Mouse (Mus musculus) urinary bladder, adult 18-20 months (tissue): ENCODE data around the gene Btn2a2.
"Not testable (repeated sequence)": the region's sequence is repeated elsewhere in the genome, so short reads cannot be mapped to it uniquely, and the experiment has no call there.

Source experiments
- DNase-seq, 2 experiments: peaks; one replicate each; pipeline ENCODE4 v3.0.0; 2022; ENCODE audit warnings: low spot score in 2 of 2, mixed read lengths in 2 of 2

The Btn2a2 gene

GRCm38 (mm10) chr13:23488400-23489322 lies at the start of gene Btn2a2:
Gene Btn2a2, minus strand, starts transcription at chr13:23488857.
- peak; percentile 23 to 25 for DNase-seq

- DNase-seq: no peak
Observed at GRCm38 (mm10) chr13:23538249-23538648, 49.6 kb upstream of the Btn2a2 start.

- DNase-seq: no peak
Observed at GRCm38 (mm10) chr13:23537006-23537710, 48.5 kb upstream of the Btn2a2 start.

GRCm38 (mm10) chr13:23536076-23536822 lies 47.6 kb upstream of the Btn2a2 start:
- DNase-seq: no peak

- peak; percentile 67 to 70 for DNase-seq
Observed at GRCm38 (mm10) chr13:23535137-23536075, 46.7 kb upstream of the Btn2a2 start, which contains the start of gene Hist1h3g. Gene Hist1h3g, plus strand, starts transcription at chr13:23535422.

GRCm38 (mm10) chr13:23534368-23535131 lies 45.9 kb upstream of the Btn2a2 start:
- DNase-seq: no peak

GRCm38 (mm10) chr13:23533560-23534367 lies 45.1 kb upstream of the Btn2a2 start, which contains the start of gene Hist1h2af:
Gene Hist1h2af, plus strand, starts transcription at chr13:23533906.
- not testable (repeated sequence) for DNase-seq

GRCm38 (mm10) chr13:23532262-23533075 lies 43.8 kb upstream of the Btn2a2 start:
- no peak for DNase-seq

- DNase-seq: peak; percentile 93 to 95
Observed at GRCm38 (mm10) chr13:23530901-23531875, 42.5 kb upstream of the Btn2a2 start, which contains the start of gene Hist1h4h. Gene Hist1h4h, plus strand, starts transcription at chr13:23531050.

GRCm38 (mm10) chr13:23530181-23530900 lies 41.7 kb upstream of the Btn2a2 start:
- peak in 1 of 2 experiments; percentile 57 for DNase-seq

- DNase-seq: no peak
Observed at GRCm38 (mm10) chr13:23529480-23530165, 41.0 kb upstream of the Btn2a2 start.

GRCm38 (mm10) chr13:23529005-23529404 lies 40.3 kb upstream of the Btn2a2 start:
- no peak for DNase-seq

GRCm38 (mm10) chr13:23526312-23526711 lies 37.7 kb upstream of the Btn2a2 start:
- DNase-seq: peak; percentile 85 to 88

GRCm38 (mm10) chr13:23525901-23526300 lies 37.2 kb upstream of the Btn2a2 start:
- DNase-seq: no peak

GRCm38 (mm10) chr13:23524654-23525053 lies 36.0 kb upstream of the Btn2a2 start:
- peak in 1 of 2 experiments; percentile 68 for DNase-seq
